Comparison of ENCODE assay signal across 21 mouse cellular contexts in genomic region chr10:9839408-9839807, GRCm38 (mm10).
"Had no signal": no experiment of that assay in that cellular context is flagged by ENCODE, and none has a peak within 500 bp of the region (broad histone marks: within the 10 kb centered on the region; RNA-seq: fewer than 3 reads in every experiment).

No protein-coding gene starts in this region.

- DNase-seq: heart, postnatal 10 days; heart, postnatal 14 days; heart, postnatal 36 days; heart, postnatal 4 days; kidney, adult 11 months; kidney, adult 18-20 months; kidney, adult 2 months; kidney, adult 9 months; kidney, postnatal 10 days; kidney, postnatal 14 days; kidney, postnatal 25 days; kidney, postnatal 36 days; kidney, postnatal 4 days; layer of hippocampus, adult 9-11 months; layer of hippocampus, postnatal 36 days had no signal

- ATAC-seq: hindbrain, embryonic 16.5 days; hindbrain, postnatal 0 days; inflammation-experienced regulatory T-cells, adult 6 months; intestine, embryonic 15.5 days; intestine, embryonic 16.5 days; intestine, postnatal 0 days had no signal
